Mouse (Mus musculus) c-Kit-positive CD71-positive TER-119-negative erythroid progenitor cells, embryonic 14.5 days (primary cell): Measurements from ENCODE around the gene Stk32b.

Experiments used
- DNase-seq: peaks from one replicate; pipeline ENCODE4 v3.0.0-alpha.2; 2013; ENCODE audit warnings: low read depth

Stk32b gene

GRCm38 (mm10) chr5:37716505-37717372 lies at the start of gene Stk32b:
TSS of gene Stk32b (minus strand) at chr5:37717171.
- DNase-seq, result no peak

GRCm38 (mm10) chr5:37765851-37766250 lies 48.9 kb upstream of the Stk32b start:
- no peak for DNase-seq

- no peak for DNase-seq
These were observed 45.1 kb upstream of the Stk32b start for GRCm38 (mm10) chr5:37762046-37762445.

- DNase-seq, result no peak
These were observed 36.4 kb upstream of the Stk32b start for GRCm38 (mm10) chr5:37753366-37753765.

GRCm38 (mm10) chr5:37752027-37752967 lies 35.3 kb upstream of the Stk32b start:
- no peak for DNase-seq

- DNase-seq, result no peak
These were observed 27.1 kb upstream of the Stk32b start for GRCm38 (mm10) chr5:37743889-37744707.

- DNase-seq, result no peak
These were observed 19.2 kb upstream of the Stk32b start for GRCm38 (mm10) chr5:37736213-37736612.

GRCm38 (mm10) chr5:37735224-37735623 lies 18.3 kb upstream of the Stk32b start, which contains the start of gene Cytl1:
TSS of gene Cytl1 (plus strand) at chr5:37735519.
- DNase-seq, result no peak

- DNase-seq, result no peak
These were observed 13.8 kb upstream of the Stk32b start for GRCm38 (mm10) chr5:37730781-37731180.

GRCm38 (mm10) chr5:37725220-37725886 lies 8.4 kb upstream of the Stk32b start:
- DNase-seq, result no peak

- DNase-seq, result no peak
These were observed 3.7 kb upstream of the Stk32b start for GRCm38 (mm10) chr5:37720670-37721069.

- no peak for DNase-seq
These were observed 503 bp upstream of the Stk32b start for GRCm38 (mm10) chr5:37717384-37717963.

- no peak for DNase-seq
These were observed 7.6 kb downstream of the Stk32b start for GRCm38 (mm10) chr5:37709257-37709904.

- no peak for DNase-seq
These were observed 8.8 kb downstream of the Stk32b start for GRCm38 (mm10) chr5:37708124-37708523.

- DNase-seq, result no peak
These were observed 12.0 kb downstream of the Stk32b start for GRCm38 (mm10) chr5:37704962-37705361.

GRCm38 (mm10) chr5:37699757-37700156 lies 17.2 kb downstream of the Stk32b start:
- DNase-seq, result no peak

- DNase-seq, result no peak
These were observed 19.7 kb downstream of the Stk32b start for GRCm38 (mm10) chr5:37697286-37697685.

- no peak for DNase-seq
These were observed 21.2 kb downstream of the Stk32b start for GRCm38 (mm10) chr5:37695773-37696172.

GRCm38 (mm10) chr5:37692759-37693158 lies 24.2 kb downstream of the Stk32b start:
- DNase-seq, result no peak

- no peak for DNase-seq
These were observed 46.2 kb downstream of the Stk32b start for GRCm38 (mm10) chr5:37670781-37671180.
